Mouse (Mus musculus) gastrocnemius, adult 2 months (tissue): ENCODE data around the gene Tedc2. TPM values are rescaled to one million over a fixed set of nuclear protein-coding genes. Genes with fewer than 3 reads are reported as not detected.
A peak's percentile ranks its signal among the peaks of the same experiment; 100 is the strongest.

Experiments
- DNase-seq: peaks from one replicate; pipeline ENCODE4 v3.0.0; 2022
- H3K27ac ChIP-seq: fragments of 200-600 bp; 2 replicates; pipeline ENCODE4 v1.8.1; 2022; ENCODE audit warnings: mild to moderate bottlenecking
- H3K4me3 ChIP-seq: fragments of 200-600 bp; 2 replicates; pipeline ENCODE4 v1.8.1; 2022; ENCODE audit warnings: mild to moderate bottlenecking, moderate library complexity
- CTCF ChIP-seq: fragments of 200-600 bp; IDR thresholded peaks from 2 replicates; pipeline ENCODE4 v1.8.1; 2022; ENCODE audit warnings: antibody characterized with exemption, mild to moderate bottlenecking, moderate library complexity
- intact Hi-C: fragments of 180-260 bp; cut with DNase I; formaldehyde crosslinking; loops from one replicate; pipeline ENCODE4 v1.15.1; 2025
- total RNA-seq, 2 experiments: library from RNA; stranded (reverse); gene quantifications; 2 replicates each; pipeline ENCODE4 v1.2.3; 2021

Tedc2 gene
- total RNA-seq, 2 experiments from 2014 or later = 1.4 to 2.5 TPM

DNA sequence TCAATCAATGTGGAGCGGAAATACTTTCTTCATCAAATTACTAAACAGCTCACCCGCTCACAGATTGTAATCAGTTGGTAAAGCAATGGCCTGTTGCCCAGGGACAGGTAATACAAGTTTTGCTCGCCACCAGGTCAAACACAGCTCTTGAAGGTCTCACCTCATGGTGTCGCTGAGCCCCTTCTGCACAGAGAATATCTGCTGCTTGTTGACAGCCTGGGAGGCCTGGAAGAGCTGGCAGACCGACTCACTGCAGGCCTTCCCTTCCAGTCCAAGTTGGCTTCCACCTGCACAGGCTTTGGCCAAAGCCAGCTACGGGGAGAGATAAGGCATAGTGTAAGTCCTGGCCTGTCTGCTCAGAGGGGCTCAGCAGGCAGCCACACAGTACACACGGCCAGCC is 16.3 kb upstream of the Tedc2 start:
- no peak overlapping the region for H3K4me3 ChIP-seq
- TF ChIP-seq CTCF = no peak
- no peak overlapping the region for H3K27ac ChIP-seq
- intact Hi-C loops = no loop called here
- DNase-seq = no peak

DNA sequence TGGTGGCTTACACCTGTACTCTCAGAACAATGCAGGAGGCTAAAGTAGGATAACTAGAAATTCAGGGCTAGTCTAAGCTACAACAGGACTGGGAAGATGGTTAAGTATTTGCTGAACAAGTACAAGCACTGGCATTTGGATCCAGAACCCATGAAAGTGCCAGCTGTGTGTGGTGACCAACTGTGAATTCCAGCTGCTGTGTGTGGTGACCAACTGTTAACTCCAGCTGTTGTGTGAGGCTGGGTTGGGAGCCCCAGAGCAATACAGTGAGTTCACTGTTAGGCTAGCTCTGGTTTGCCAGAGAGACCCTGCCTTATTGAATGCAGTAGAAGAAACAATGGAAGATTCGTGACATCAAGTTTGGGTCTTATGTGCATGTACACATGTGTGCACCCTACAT is 15.8 kb upstream of the Tedc2 start:
- H3K4me3 ChIP-seq = no peak overlapping the region
- intact Hi-C loops = no loop called here
- H3K27ac ChIP-seq = no peak overlapping the region
- no peak for TF ChIP-seq CTCF
- DNase-seq = no peak

DNA sequence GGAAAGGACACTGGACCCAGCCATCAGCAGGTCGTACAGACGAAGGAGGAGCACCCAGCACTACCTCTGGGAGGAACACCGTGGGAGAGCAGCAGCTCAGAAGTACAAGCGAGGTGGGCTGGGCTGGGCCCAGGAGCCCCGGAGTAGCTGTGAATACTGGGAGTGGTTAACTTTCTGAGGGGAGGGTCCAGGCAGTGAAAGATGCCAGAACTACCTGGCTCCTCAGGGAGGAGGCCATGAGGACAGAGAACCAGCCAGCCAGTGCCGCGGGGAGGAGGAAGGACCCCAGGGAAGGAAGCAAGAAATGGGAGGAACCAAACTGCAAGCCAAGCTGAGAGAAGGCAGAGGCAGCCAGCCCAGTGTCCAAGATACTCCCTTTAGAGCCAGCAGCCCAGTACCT is 7.3 kb upstream of the Tedc2 start:
- no peak for TF ChIP-seq CTCF
- intact Hi-C loops = no loop called here
- no peak for DNase-seq
- no peak overlapping the region for H3K4me3 ChIP-seq
- H3K27ac ChIP-seq = no peak overlapping the region

DNA sequence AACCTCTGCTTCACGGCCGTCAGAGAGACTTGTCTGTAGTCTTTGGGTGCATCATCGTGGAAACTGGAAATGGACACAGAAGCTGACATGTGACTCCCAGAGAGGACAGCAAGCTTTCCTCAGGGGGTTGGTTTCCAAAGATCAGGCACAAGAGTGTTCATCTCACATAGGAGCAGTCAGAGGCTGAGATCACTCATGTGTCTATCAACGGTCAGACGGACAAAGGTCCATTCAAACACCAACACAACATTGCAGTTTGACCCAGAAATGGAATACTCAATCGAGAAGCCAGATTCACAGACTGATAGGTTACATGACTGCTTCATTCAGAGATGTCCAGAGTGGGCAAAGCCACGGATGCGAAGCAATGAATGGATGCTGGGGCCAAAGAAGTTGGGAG is 6.1 kb upstream of the Tedc2 start:
- no peak for TF ChIP-seq CTCF
- no peak for DNase-seq
- Histone ChIP-seq H3K4me3 (no peak overlapping the region), H3K27ac (no peak overlapping the region)
- intact Hi-C loops = no loop called here

DNA sequence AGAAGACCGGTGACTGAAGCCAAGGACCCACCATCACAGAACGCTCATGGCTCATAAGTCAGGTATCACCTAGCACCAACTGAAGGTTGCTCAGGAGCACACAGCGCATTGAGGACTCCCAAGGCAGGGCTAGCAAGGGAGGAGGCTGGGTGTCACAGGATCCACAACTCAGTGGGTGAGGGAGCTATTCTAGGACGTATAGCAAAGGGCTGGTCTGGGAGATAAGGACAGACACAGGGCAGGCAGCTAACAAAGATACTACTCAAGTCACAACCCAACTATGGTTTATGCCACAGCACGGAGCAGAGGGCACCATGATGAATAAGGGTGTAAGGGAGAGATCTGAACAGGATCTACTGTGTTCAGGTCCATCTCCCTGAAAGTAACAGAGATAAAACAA is 5.2 kb upstream of the Tedc2 start:
- intact Hi-C loops = no loop called here
- no peak overlapping the region for H3K4me3 ChIP-seq
- H3K27ac ChIP-seq = no peak overlapping the region
- no peak for DNase-seq
- no peak for TF ChIP-seq CTCF

DNA sequence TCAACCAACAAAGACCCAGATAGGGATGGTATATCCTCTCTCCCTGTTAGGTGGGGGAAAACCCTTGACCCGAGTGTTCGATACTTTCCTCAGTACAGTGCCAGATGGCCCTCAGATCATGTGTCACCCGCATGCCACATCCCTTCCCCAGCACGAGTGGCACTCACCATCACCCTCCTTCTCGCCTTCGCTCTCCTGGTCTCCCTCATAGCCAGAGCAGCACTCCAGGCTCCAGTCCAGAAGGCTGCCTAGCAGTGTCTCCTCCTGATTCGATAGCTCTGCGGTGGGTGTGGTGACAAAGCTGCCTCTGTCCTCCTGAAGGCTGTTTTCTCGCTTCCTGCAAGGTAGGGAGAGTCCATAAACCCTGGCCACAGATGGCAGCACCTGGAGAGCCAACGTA is 4.1 kb upstream of the Tedc2 start:
- intact Hi-C loops = loop anchor here (5.0 kb wide), 1 partner anchor 52 kb away; no protein-coding TSS in a partner anchor
- no peak for DNase-seq
- Histone ChIP-seq H3K27ac (no peak overlapping the region), H3K4me3 (no peak overlapping the region)
- TF ChIP-seq CTCF = no peak

DNA sequence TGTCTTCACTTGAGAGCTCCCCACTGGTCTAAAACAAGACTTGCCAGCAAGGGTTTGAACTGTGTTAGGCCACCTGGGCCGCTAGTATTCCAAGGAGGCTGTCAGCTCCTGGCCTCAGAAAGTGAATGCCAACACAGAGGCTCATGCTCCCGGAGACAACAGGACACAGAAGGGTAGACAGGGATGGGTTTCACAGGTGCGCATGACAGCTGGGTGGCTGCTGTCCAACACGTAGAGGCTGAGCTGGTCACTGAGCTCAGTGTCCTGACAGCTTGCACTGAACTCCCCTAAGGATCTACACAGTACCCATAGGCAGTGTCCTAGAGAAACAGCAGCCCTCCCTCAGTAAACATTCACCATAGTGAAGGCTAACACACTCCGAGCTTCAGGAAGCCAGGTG is 2.9 kb upstream of the Tedc2 start:
- no peak for TF ChIP-seq CTCF
- H3K27ac ChIP-seq = peak overlapping the region; percentile 70
- H3K4me3 ChIP-seq = no peak overlapping the region
- intact Hi-C loops = loop anchor here (5.0 kb wide), 1 partner anchor 51 kb away; no protein-coding TSS in a partner anchor
- peak; percentile 60 for DNase-seq

DNA sequence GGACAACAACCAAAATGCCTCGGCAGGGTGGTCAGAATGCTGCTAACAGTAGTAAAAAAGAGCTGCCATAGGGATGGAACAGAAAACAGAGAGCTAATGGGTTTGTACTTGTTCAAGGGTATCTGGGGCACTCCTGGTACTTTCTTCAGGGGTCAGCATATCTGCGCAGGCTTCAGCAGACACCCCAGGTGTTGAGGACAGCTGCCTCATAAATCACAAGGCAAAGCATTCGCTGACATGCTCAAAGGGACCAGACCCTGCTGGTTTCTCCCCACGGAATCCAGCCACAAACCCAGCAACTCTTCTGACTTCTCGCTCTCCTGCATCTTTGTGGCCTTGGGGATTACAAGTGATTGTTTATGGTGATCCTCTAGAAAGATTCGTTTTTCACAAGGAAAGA is 2.0 kb upstream of the Tedc2 start:
- no peak for DNase-seq
- no peak for TF ChIP-seq CTCF
- Histone ChIP-seq H3K4me3 (no peak overlapping the region), H3K27ac (no peak overlapping the region)
- intact Hi-C loops = loop anchor here (5.0 kb wide), 1 partner anchor 50 kb away; no protein-coding TSS in a partner anchor

DNA sequence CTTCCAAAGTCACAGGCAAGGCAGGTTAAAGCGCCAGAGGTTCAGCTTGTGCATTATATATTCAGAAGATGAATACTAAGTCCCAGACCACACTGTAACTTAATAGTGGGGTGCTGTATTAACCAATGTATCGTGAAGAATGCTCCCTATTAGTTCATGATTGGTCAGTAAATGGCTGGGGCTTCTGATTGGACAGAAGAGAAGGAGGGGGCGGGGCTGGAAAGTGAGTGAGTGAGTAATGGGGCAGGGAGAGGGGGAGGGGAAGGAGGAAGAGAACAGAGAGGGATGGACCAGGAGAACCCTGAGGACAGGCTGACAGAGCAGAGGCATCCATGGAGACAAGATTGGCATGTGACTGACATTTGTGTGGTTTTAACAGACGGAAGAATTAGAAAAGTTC is 3.8 kb downstream of the Tedc2 start:
- Histone ChIP-seq H3K27ac (no peak overlapping the region), H3K4me3 (no peak overlapping the region)
- DNase-seq = no peak
- no peak for TF ChIP-seq CTCF
- intact Hi-C loops = no loop called here

DNA sequence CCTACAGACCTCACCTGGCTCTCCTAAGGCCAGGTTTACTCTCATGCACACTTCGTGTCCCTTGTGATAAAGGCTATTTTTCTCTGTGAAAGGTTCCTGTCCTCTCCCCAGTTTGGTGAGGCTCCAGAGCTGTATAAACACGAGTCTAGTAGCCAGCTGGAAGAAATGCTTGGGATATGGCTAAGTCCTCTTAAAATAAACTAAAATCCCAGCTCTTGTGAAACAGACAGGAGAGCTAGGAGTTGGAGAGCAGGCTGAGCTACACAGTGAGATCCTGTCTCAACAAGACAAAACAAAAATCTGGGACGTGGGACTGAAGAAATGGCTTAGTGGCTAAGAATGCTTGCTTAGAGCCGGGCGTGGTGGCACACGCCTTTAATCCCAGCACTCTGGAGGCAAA is 7.5 kb downstream of the Tedc2 start:
- no peak for TF ChIP-seq CTCF
- Histone ChIP-seq H3K27ac (no peak overlapping the region), H3K4me3 (no peak overlapping the region)
- no peak for DNase-seq
- intact Hi-C loops = no loop called here

DNA sequence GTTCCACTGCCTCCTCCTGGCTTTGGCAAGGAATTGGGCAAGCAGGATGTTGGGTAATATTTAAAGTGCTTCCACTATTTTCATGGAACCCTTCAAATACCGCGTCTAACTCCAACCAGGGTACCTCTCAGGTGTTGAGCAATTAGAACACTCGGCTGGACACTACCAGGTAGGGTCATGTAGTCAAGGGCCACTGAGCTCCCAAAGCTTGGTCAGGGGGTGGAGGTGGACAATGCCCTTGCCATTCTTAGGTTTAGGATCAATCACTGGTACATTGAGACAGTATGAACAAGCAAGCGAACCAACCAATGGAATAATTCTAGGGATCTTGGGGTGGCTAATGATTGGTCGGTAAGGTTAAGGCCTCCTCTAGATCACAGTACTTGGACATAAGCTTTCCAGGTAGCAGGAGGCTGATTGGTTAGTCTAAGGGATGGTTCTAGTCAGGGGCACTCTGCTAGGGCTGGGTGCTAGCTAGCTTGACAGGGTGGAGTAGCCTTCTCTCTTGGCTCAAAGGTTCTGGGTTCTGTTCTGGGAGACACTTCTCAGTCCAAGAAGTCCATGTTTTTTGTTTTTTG is 8.1 kb downstream of the Tedc2 start:
- intact Hi-C loops = no loop called here
- H3K27ac ChIP-seq = no peak overlapping the region
- TF ChIP-seq CTCF = no peak
- no peak for DNase-seq
- peak overlapping the region; percentile 64 for H3K4me3 ChIP-seq

DNA sequence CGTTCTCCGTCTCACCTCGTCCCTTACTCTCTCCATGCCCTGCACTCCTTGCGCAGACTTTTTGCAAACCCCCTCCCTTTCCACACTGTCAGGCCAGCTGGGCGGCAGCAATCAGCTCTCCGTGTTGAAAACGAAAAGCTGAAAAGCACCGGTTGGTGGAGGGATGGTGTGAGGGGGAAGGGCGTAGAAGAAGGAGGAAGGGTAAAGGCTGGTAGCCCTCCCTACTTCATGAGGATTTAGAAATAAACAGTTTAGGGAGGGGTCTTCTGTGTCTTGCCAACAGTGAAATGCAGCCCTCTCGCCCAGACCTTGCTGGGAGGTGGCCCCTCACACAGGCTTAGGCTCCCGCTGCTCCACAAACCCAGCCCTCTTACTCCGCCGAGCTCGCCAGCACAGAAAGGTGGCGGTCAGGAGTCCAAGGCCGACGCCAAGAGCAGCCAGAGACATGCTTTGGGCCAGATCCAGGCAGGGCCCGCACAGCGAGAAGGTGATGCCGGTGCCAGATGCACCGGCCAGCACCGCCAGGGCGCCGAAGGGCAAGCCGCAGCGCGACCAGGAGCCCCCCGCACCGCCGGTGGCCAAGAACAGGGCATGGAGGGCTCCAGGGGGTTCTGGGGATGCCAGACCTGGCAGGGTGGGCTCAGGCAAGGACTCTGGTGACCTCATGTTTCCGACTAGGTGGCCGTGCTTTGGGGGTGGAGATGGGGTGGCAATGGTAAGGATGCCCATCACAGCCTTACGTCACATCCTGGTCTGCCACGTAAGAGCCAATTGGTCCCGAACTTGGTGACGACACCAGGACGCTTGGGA is 8.8 kb downstream of the Tedc2 start:
- peak overlapping the region; percentile 49; the same call in 1 of the 2 replicates for H3K27ac ChIP-seq
- TF ChIP-seq CTCF = no peak
- H3K4me3 ChIP-seq = peak overlapping the region; percentile 64
- intact Hi-C loops = no loop called here
- DNase-seq = peak; percentile 58

DNA sequence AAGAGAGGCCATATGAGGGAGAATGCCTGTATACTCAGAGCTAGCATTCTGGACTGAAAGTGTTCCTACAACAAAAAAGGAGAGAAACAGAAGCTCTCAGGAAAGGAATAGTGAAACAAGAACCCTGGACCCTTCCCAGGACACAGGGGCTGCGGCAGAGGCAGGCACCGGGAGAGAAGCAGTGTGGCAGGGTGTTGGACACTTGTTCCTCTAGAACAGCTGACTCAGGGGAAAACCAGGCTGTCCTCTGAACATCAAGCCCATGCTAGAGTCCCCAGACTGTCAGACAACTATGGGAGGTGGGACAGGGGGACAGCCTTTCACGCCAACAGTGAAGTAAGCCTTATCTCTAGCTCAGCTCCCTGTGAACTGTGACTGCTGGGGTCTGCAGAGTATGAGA is 10.1 kb downstream of the Tedc2 start:
- Histone ChIP-seq H3K4me3 (no peak overlapping the region), H3K27ac (no peak overlapping the region)
- no peak for DNase-seq
- no peak for TF ChIP-seq CTCF
- intact Hi-C loops = no loop called here

DNA sequence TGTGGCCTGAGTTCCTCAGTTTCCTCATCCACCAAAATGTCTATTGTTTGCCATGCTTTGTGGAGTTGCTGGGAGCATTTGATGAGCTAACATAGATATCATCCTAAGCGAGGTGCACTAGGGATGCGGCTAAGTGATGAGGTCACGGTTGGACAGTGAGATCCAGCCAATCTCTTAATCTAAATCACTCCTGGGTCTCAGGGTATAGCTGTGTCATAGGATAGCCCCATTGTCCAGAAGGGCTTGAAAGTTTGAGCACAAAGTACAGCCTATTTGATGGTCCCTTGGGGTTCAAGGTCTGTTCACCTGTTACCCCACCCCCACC is 10.8 kb downstream of the Tedc2 start:
- no peak overlapping the region for H3K4me3 ChIP-seq
- intact Hi-C loops = no loop called here
- no peak overlapping the region for H3K27ac ChIP-seq
- no peak for DNase-seq
- no peak for TF ChIP-seq CTCF
